Mouse (Mus musculus): Measurements from ENCODE around the gene Omt2a.
A peak's percentile ranks its signal among the peaks of the same experiment; 100 is the strongest.
"Not testable (repeated sequence)": the region's sequence is repeated elsewhere in the genome, so short reads cannot be mapped to it uniquely, and the experiment has no call there.

GRCm38 (mm10) chr9:78296089-78296488 is 18.5 kb downstream of the Omt2a start:
- peak; percentile 82 for TF ChIP-seq CTCF (IDR thresholded peaks at IDR 0.05; ENCODE audit: low read depth)
- TF ChIP-seq EP300 (optimal IDR thresholded peaks at IDR 0.05), result not testable (repeated sequence)
